Mouse (Mus musculus) intestine, embryonic 14.5 days (tissue): ENCODE data around the gene Ahcy. TPM values are rescaled to one million over a fixed set of nuclear protein-coding genes. Genes with fewer than 3 reads are reported as not detected.
"Not testable (repeated sequence)": the region's sequence is repeated elsewhere in the genome, so short reads cannot be mapped to it uniquely, and the experiment has no call there.

Experiments used
- ATAC-seq: fragments of 200-750 bp; cut with Nextera tagmentation; replicated peaks from 2 replicates; pipeline ENCODE4 v1.8.0; 2017; ENCODE audit warnings: low read depth, moderate number of reproducible peaks, moderate TSS enrichment, moderate library complexity; ENCODE audit not compliant: low FRiP score, low TSS enrichment
- DNase-seq: peaks from one replicate; pipeline ENCODE4 v3.0.0-alpha.2; 2018; ENCODE audit warnings: low spot score
- H3K27ac ChIP-seq: fragments of 300-500 bp; sonication (generic); 2 replicates; pipeline ENCODE4 v1.5.1; 2014; ENCODE audit warnings: low read depth, mild to moderate bottlenecking, control low read depth
- H3K27me3 ChIP-seq: fragments of 300-500 bp; sonication (generic); replicated peaks from 2 replicates; pipeline ENCODE4 v1.6.1; 2014; ENCODE audit warnings: low read length, control low read depth; ENCODE audit not compliant: control insufficient read depth, insufficient read depth
- H3K36me3 ChIP-seq: fragments of 300-500 bp; sonication (generic); 2 replicates; pipeline ENCODE4 v1.6.1; 2014; ENCODE audit warnings: low read length, control low read depth; ENCODE audit not compliant: control insufficient read depth, insufficient read depth
- H3K4me1 ChIP-seq: fragments of 300-500 bp; sonication (generic); replicated peaks from 2 replicates; pipeline ENCODE4 v1.6.1; 2014; ENCODE audit warnings: low read length, control low read depth, mixed read lengths; ENCODE audit not compliant: control insufficient read depth, insufficient read depth
- H3K4me2 ChIP-seq: fragments of 300-500 bp; sonication (generic); 2 replicates; pipeline ENCODE4 v1.6.1; 2014; ENCODE audit warnings: low read length
- H3K4me3 ChIP-seq: fragments of 300-500 bp; sonication (generic); 2 replicates; pipeline ENCODE4 v1.5.1; 2014; ENCODE audit warnings: low read depth, low read length, control low read depth, mixed read lengths
- H3K9ac ChIP-seq: fragments of 300-500 bp; sonication (generic); 2 replicates; pipeline ENCODE4 v1.6.1; 2014; ENCODE audit warnings: mild to moderate bottlenecking, low read length
- H3K9me3 ChIP-seq: fragments of 300-500 bp; sonication (generic); 2 replicates; pipeline ENCODE4 v1.6.1; 2016; ENCODE audit warnings: low read length, control low read depth; ENCODE audit not compliant: control insufficient read depth
- WGBS: fragments of 180-500 bp; shearing (Covaris S2); extraction: QIAGEN DNeasy Blood & Tissue Kit; methylation state at CpG from one replicate; pipeline ENCODE4 v1.1.7; 2014; 5-methylcytosine and 5-hydroxymethylcytosine counted together
- polyA plus RNA-seq: library from polyadenylated mRNA; unstranded; fragments of >200 nt; fragmentation: Nextera tagmentation; extraction: Ambion mirVana; gene quantifications from 2 replicates; pipeline ENCODE4 v1.2.1, GENCODE M21; 2014

The Ahcy gene
- polyA plus RNA-seq, 1 experiment from 2014 or later = 136 TPM

DNA sequence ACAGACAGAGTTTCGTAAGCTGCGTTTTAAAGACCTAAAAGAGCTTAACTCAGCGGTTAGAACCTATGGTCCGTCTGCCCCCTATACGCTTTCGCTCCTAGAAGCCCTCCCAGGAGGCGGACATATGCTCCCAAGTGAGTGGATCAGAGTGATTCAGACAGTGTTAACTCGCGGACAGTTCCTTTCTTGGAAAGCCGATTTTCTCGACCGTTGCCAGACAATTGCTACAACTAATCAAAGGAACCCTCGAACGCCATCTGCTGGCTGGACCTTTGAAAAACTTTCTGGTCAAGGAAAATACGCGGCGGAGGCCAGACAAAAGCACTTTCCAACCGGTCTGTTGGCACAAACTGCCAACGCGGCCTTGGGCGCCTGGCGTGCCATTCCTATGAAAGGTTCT lies 54.6 kb downstream of the Ahcy start:
- Histone ChIP-seq H3K9ac (peak overlapping the region; percentile 53), H3K36me3 (no peaks in the 10 kb centered on the region), H3K4me2 (peak overlapping the region; percentile 99), H3K27me3 (no peaks in the 10 kb centered on the region), H3K4me1 (no peaks in the 10 kb centered on the region), H3K9me3 (no peaks in the 10 kb centered on the region), H3K27ac (peak overlapping the region; percentile 84), H3K4me3 (peak overlapping the region; percentile 46)
- DNase-seq (peak; percentile 97), ATAC-seq (peak; percentile 82)
- WGBS = under 1% methylated on average over 22 of the region's 22 CpGs

DNA sequence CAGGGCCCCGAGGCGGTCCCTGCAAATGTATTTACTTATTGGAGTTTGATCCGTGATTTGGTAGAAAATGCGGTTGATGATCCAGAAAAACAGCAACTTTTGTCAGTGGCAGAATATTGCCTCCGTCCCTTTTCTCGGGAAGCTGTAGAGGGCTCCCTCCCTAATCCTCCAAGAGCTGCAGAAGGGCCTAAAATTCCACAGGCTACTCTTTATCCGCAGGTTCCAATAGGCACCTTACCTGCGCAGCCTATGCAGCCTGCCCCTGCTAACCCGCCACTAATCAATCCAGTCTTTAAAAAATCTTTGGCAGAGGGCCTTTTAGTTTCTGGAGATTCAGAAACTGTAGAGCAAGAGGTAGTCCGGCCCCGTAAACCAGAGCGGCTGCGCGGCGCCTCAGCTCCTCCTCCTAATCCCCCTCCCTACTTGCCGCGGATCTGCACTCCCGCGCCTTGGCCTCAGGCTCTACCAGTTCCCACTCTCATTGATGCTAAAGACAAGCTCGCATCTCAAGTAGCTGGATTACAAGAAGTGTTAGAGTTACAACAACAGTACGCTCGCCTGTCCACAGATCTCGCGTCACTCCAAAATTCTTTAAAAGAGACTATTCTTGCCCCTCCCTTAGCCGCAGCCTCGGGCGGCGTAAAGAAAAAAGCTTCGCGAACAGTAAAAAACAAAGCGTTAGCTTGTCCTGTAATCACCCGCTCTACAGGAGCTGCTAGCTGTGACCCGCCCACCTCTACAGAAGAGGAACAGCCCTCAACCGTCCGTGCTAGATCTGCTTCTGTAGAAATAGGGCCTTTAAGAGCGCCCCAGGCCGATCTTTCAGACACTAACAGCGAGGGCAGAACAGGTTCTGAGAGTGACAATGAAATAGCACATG lies 55.3 kb downstream of the Ahcy start:
- H3K9ac ChIP-seq = peak overlapping the region; percentile 53
- ATAC-seq = peak; percentile 93
- H3K27me3 ChIP-seq = no peaks in the 10 kb centered on the region
- under 1% methylated on average over 38 of the region's 38 CpGs for WGBS
- H3K4me1 ChIP-seq = no peaks in the 10 kb centered on the region
- no peaks in the 10 kb centered on the region for H3K36me3 ChIP-seq
- peak overlapping the region; percentile 46 for H3K4me3 ChIP-seq
- H3K9me3 ChIP-seq = no peaks in the 10 kb centered on the region
- peak overlapping the region; percentile 84 for H3K27ac ChIP-seq
- peak overlapping the region; percentile 99 for H3K4me2 ChIP-seq
- DNase-seq = peak; percentile 86

DNA sequence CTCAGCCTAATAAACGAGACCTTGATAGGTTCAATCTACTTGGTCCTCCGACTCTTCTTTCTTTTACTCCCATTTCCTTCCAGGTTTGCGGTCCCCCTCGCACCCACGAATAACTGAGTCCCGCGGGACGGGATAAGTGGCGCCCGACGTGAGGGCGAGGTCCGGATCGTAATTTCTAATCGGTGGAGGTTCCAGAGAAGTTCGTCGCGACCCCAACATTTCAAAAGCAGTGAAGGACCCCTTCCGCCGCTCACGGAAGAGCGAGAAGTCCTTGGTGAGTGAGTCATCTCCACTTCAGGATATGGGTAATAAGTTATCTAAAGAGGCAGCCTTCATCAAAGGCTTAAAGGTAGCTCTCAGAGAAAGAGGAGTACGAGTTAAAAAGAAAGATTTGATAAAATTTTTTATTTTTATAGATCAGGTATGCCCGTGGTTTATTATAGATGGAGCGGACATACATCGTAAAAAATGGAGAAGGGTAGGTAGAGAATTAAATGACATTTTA lies 56.0 kb downstream of the Ahcy start, which contains the start of gene Gm14226:
TSS of gene Gm14226 (plus strand) at position 16 of the 505 bp plus-strand sequence.
- H3K9ac ChIP-seq = peak within 1 kb of the TSS; percentile 53
- DNase-seq, ATAC-seq, H3K9me3 ChIP-seq, H3K36me3 ChIP-seq, H3K27me3 ChIP-seq, H3K4me1 ChIP-seq: not testable (repeated sequence)
- peak within 1 kb of the TSS; percentile 84 for H3K27ac ChIP-seq
- WGBS = 1% methylated on average over 23 of the region's 26 CpGs
- peak within 1 kb of the TSS; percentile 46 for H3K4me3 ChIP-seq
- H3K4me2 ChIP-seq = peak within 1 kb of the TSS; percentile 99

DNA sequence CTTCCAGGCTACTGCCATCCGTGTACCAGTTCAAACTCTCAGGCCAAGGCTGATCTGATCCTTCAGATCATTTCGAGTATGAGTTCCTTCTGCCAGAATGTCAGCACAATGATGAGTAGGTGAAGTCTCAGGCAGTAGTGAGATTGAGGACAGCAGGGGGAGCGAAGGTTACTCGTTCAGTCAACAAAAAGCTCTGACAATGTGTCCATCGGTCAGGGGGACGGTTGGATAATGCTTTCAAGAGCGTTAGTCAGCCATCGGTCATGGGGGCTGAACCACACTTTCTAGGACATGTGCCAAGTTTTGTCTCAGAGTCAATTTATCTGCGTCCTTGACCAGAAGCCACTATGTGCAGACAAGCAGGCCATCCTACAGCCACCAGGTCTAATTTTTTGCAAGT lies 57.5 kb downstream of the Ahcy start:
- not testable (repeated sequence) for H3K4me3 ChIP-seq, H3K36me3 ChIP-seq, DNase-seq, H3K9ac ChIP-seq, H3K4me2 ChIP-seq, H3K27ac ChIP-seq, H3K27me3 ChIP-seq, H3K9me3 ChIP-seq, ATAC-seq, H3K4me1 ChIP-seq
- WGBS = 30% methylated on average over 5 of the region's 9 CpGs

DNA sequence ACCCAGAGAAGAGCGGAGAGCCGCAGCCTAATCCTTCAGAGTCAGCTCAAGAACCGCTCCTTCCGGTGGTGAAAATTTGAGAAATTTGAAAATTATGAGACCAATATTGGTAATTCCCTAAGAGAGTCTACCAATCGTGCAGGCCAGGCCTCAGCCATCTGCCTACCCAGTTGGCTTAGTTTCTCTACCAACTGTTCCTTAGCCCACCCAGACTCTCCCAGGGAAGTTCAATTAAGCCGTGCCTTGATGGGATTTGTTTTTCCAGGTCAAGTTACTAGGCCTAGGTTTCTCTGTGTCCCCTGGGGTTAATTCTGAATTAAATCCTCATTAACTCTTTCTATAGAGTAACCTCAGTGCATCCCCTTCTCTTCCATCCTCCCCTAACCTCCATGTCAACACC lies 61.3 kb downstream of the Ahcy start:
- Histone ChIP-seq H3K9me3 (no peaks in the 10 kb centered on the region), H3K4me3 (no peak overlapping the region), H3K27ac (no peak overlapping the region), H3K9ac (no peak overlapping the region), H3K4me2 (no peak overlapping the region), H3K36me3 (no peaks in the 10 kb centered on the region), H3K4me1 (no peaks in the 10 kb centered on the region), H3K27me3 (no peaks in the 10 kb centered on the region)
- ATAC-seq = no peak
- WGBS = 84% methylated on average over 6 of the region's 6 CpGs
- DNase-seq = no peak

DNA sequence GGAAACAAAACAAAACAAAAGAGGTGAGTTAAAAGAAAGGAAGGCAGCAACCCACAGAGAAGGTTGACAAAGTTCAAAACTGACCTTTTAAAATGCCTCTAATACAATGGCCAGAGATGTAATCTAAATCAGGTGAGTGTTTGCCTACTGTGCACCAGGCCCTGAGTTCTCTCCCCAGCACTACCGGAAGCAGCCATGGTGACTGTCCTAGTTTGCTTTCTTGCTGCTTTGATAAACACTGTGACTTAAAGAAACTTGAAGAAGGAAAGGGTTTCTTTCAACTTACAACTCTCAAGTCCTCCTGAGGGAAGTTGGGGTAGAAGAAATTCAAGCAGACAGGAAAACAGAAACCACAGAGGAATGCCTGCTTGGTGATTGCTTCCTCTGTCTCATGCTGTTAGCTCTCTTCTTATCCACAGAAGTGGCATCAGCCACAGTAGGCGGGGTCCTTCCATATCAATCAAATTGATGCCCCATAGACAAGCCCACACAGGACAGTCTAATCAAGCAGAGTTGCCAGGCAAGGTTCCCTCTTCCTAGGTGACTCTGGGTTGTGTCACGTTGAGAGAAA lies 63.1 kb downstream of the Ahcy start:
- H3K27ac ChIP-seq = no peak overlapping the region
- no peaks in the 10 kb centered on the region for H3K4me1 ChIP-seq
- no peaks in the 10 kb centered on the region for H3K36me3 ChIP-seq
- 37% methylated on average over 3 of the region's 3 CpGs for WGBS
- H3K4me2 ChIP-seq = no peak overlapping the region
- ATAC-seq (no peak), DNase-seq (no peak)
- H3K27me3 ChIP-seq = no peaks in the 10 kb centered on the region
- no peak overlapping the region for H3K4me3 ChIP-seq
- H3K9me3 ChIP-seq = no peaks in the 10 kb centered on the region
- no peak overlapping the region for H3K9ac ChIP-seq

Other genes with a start within 250 kb of the Ahcy start
- 107 and 112 TPM in 2 replicates for gene Eif2s2, start 181.6 kb downstream of the Ahcy start, polyA plus RNA-seq
- 3.4 and 5.7 TPM in 2 replicates for gene Gm14226, start 56.2 kb downstream of the Ahcy start, polyA plus RNA-seq
- 44.2 and 56.1 TPM in 2 replicates for gene Itch, start 59.0 kb upstream of the Ahcy start, polyA plus RNA-seq
- gene Dynlrb1, start 162.0 kb upstream of the Ahcy start, polyA plus RNA-seq = 410 and 426 TPM in 2 replicates
- 180 and 203 TPM in 2 replicates for gene Map1lc3a, start 201.8 kb upstream of the Ahcy start, polyA plus RNA-seq